Mouse (Mus musculus) erythroblast, embryonic 14.5 days (primary cell): ENCODE results near the gene Arhgap22.

Source experiments
- GATA1 ChIP-seq: IDR thresholded peaks from 2 replicates; pipeline ENCODE4 v1.6.1; 2012; ENCODE audit warnings: low read length, inconsistent platforms, mixed read lengths
- TAL1 ChIP-seq: IDR thresholded peaks from 3 replicates; pipeline ENCODE4 v1.6.1; 2012; ENCODE audit warnings: low read length, inconsistent platforms, mixed read lengths

GRCm38 (mm10) chr14:33276240-33276639, 62.4 kb downstream of the Arhgap22 start:
- TF ChIP-seq TAL1 (no peak), GATA1 (no peak)
